Mouse (Mus musculus): Measurements from ENCODE around the gene Ppp3cb. TPM values are rescaled to one million over a fixed set of nuclear protein-coding genes. Genes with fewer than 3 reads are reported as not detected.
"Not testable (repeated sequence)": the region's sequence is repeated elsewhere in the genome, so short reads cannot be mapped to it uniquely, and the experiment has no call there.

Gene Ppp3cb
- 10 to 100 TPM; 60.9 to 69.2 TPM for total RNA-seq (2021)
- 16.0 and 35.0 TPM in 2 replicates for polyA plus RNA-seq (2012; rRNA removed)
- long read RNA-seq, transcript Ppp3cb-202 (14 exons, 3,831 nt), result minor isoform, 5 of 30 reads
- long read RNA-seq, transcript Ppp3cb-205 (14 exons, 3,298 nt), result major isoform, 8 of 30 reads
- long read RNA-seq, partial matches to known transcripts, result 14 of 30 reads
- long read RNA-seq, other reads (novel, unspliced or antisense), result 3 of 30 reads

DNA sequence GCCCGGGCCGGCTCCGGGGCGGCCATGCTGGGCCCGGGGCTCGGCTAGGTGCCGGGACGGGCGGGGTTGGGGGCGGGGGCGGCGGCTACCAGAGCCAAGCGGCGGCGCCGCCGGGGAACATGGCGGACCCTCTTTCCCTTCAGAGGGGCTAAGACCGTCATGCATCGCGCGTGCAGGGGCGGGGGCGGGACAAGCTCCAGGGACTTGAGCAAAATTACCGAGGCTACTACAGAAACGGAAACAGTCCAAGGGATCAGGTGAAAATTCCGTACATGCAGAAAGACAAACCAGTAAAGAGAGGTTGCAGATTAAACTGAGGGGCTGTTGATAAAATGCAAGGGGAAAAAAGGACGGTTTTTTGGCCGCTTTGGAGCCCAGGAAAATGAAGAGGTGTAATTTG, at the start of gene Ppp3cb:
Gene Ppp3cb (minus strand): TSS at position 159 of the 400 bp plus-strand sequence.
- Histone ChIP-seq H3K9ac (ENCODE audit: low read depth, low read length) (peak within 1 kb of the TSS; percentile 88), H3K79me2 (replicated peaks; ENCODE audit: control insufficient read depth, insufficient read depth, low read length) (peaks cover 2% of the 10 kb centered on the region; the same call in 1 of the 2 replicates), H3K27ac (peak within 1 kb of the TSS; percentile 94), H3K4me3 (peak within 1 kb of the TSS; percentile 85), H3K4me1 (ENCODE audit: control insufficient read depth, insufficient read depth, low read length) (peaks cover 3% of the 10 kb centered on the region), H3K36me3 (ENCODE audit: control insufficient read depth, insufficient read depth, low read length) (peaks cover 10% of the 10 kb centered on the region), H3K27me3 (ENCODE audit: control insufficient read depth, insufficient read depth, low read length) (no peaks in the 10 kb centered on the region)
- TF ChIP-seq POLR2A (IDR thresholded peaks at IDR 0.05; ENCODE audit: insufficient read depth, low read depth, low read length) (peak; percentile 47), CTCF (IDR thresholded peaks at IDR 0.05) (no peak)
- intact Hi-C loops (cut with DNase I), result loop anchor here (1.0 to 5.0 kb wide), 3 partner anchors 64 to 154 kb away; partner anchors contain the start of genes Anxa7, Mrps16 and Usp54
- peak in 1 of 2 experiments; percentile 85 for DNase-seq
- WGBS, result 0% methylated on average over 29 of the region's 29 CpGs

DNA sequence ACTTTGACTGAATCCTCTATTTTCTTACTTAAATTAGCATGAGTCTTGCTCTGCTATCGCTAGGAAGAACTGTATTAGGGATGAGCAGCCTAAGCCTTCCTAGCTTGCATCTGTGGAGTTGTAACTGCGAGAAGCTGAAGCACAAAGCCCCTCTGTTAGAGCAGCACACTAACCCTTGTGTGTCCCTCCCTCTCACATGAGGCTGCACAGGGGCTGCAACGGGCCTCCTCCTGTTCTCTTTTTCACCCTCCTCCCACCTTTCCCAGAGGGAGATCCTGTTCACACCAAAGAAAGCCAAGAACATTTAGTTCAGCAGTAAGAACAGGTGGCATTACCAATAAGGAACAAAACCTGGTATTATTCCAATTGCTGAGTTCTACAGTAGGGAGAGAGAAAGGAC, 49.4 kb upstream of the Ppp3cb start:
- peaks cover 11% of the 10 kb centered on the region for H3K4me1 ChIP-seq (ENCODE audit: control insufficient read depth, insufficient read depth, low read length)
- no peaks in the 10 kb centered on the region for H3K27me3 ChIP-seq (ENCODE audit: control insufficient read depth, insufficient read depth, low read length)
- 70% methylated on average over 3 of the region's 3 CpGs for WGBS
- DNase-seq, result no peak
- peaks cover 17% of the 10 kb centered on the region for H3K36me3 ChIP-seq (ENCODE audit: control insufficient read depth, insufficient read depth, low read length)
- no peak overlapping the region for H3K9ac ChIP-seq (ENCODE audit: low read depth, low read length)
- no peaks in the 10 kb centered on the region; the same call in 1 of the 2 replicates for H3K79me2 ChIP-seq (replicated peaks; ENCODE audit: control insufficient read depth, insufficient read depth, low read length)
- H3K4me3 ChIP-seq, result no peak overlapping the region
- TF ChIP-seq EP300 (IDR thresholded peaks at IDR 0.05; ENCODE audit: insufficient read depth, low read depth, low read length) (no peak), CTCF (IDR thresholded peaks at IDR 0.05) (no peak), POLR2A (IDR thresholded peaks at IDR 0.05; ENCODE audit: insufficient read depth, low read depth, low read length) (no peak)
- H3K27ac ChIP-seq, result no peak overlapping the region
- intact Hi-C loops (cut with DNase I), result loop anchor here (5.0 kb wide), 1 partner anchor 47 kb away; the partner anchor contains the start of gene Usp54

DNA sequence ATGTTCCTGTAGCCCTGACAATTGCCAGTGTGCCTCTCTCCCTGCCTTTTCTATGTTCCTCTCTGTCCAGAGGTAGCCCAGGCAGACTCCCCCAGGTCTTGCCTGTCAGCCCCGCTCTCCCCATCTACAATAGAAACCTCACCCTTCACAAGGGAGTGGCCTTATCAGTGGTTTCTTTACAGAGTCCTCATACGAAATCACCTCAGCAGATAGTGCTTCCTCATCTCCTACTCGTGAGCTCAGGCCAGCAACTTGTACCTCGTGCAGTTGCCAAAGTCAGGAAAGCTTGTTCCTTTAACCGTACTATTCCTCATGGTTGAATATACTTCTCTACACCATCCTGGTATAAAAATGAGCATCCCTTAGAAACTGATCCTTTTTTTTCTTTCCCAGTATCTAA, 41.1 kb upstream of the Ppp3cb start:
- no peak overlapping the region for H3K9ac ChIP-seq (ENCODE audit: low read depth, low read length)
- H3K4me3 ChIP-seq, result no peak overlapping the region
- H3K36me3 ChIP-seq (ENCODE audit: control insufficient read depth, insufficient read depth, low read length), result no peaks in the 10 kb centered on the region
- intact Hi-C loops (cut with DNase I), result no loop called here
- 70% methylated on average over 5 of the region's 5 CpGs for WGBS
- DNase-seq, result no peak
- no peak overlapping the region for H3K27ac ChIP-seq
- no peaks in the 10 kb centered on the region for H3K79me2 ChIP-seq (replicated peaks; ENCODE audit: control insufficient read depth, insufficient read depth, low read length)
- no peak for TF ChIP-seq CTCF (IDR thresholded peaks at IDR 0.05)
- no peak for TF ChIP-seq EP300 (IDR thresholded peaks at IDR 0.05; ENCODE audit: insufficient read depth, low read depth, low read length)
- no peak for TF ChIP-seq POLR2A (IDR thresholded peaks at IDR 0.05; ENCODE audit: insufficient read depth, low read depth, low read length)
- H3K4me1 ChIP-seq (ENCODE audit: control insufficient read depth, insufficient read depth, low read length), result no peaks in the 10 kb centered on the region
- H3K27me3 ChIP-seq (ENCODE audit: control insufficient read depth, insufficient read depth, low read length), result no peaks in the 10 kb centered on the region

DNA sequence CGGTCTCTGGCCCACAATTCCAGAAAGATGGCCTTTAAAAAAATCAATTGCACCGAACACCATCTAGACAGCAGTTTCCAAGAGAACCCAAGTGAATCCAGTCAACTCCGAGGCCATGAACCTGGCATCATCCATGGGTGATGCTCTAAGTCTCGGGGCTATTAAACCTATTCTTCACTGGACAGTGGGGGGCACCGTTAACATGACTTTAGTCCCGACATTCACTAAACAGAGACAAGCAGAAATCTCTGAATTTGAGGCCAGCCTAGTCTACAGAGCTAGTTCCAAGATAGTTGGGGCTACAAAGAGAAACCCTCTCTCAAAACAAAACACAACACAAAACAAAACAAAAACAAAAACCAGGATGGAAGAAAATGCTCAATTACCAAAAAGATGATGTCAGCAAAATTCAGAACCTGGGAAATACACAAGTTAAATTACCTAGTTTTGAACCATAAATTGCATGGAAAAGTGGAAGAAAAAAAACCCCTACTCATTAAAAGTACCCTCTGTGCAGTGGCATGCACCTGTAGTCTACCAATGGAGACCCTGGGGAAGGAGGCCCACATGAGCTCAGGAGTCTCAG, 32.5 kb upstream of the Ppp3cb start:
- Histone ChIP-seq H3K36me3 (ENCODE audit: control insufficient read depth, insufficient read depth, low read length) (no peaks in the 10 kb centered on the region; the same call in 1 of the 2 replicates), H3K9ac (ENCODE audit: low read depth, low read length) (no peak overlapping the region), H3K4me3 (no peak overlapping the region), H3K27me3 (ENCODE audit: control insufficient read depth, insufficient read depth, low read length) (no peaks in the 10 kb centered on the region), H3K27ac (no peak overlapping the region), H3K79me2 (replicated peaks; ENCODE audit: control insufficient read depth, insufficient read depth, low read length) (no peaks in the 10 kb centered on the region; the same call in 1 of the 2 replicates), H3K4me1 (ENCODE audit: control insufficient read depth, insufficient read depth, low read length) (no peaks in the 10 kb centered on the region; the same call in 1 of the 2 replicates)
- TF ChIP-seq CTCF (IDR thresholded peaks at IDR 0.05), result peak; percentile 34
- no peak for TF ChIP-seq POLR2A (IDR thresholded peaks at IDR 0.05; ENCODE audit: insufficient read depth, low read depth, low read length)
- no peak for TF ChIP-seq EP300 (IDR thresholded peaks at IDR 0.05; ENCODE audit: insufficient read depth, low read depth, low read length)
- no peak for DNase-seq
- intact Hi-C loops (cut with DNase I), result no loop called here
- WGBS, result 71% methylated on average over 6 of the region's 6 CpGs

DNA sequence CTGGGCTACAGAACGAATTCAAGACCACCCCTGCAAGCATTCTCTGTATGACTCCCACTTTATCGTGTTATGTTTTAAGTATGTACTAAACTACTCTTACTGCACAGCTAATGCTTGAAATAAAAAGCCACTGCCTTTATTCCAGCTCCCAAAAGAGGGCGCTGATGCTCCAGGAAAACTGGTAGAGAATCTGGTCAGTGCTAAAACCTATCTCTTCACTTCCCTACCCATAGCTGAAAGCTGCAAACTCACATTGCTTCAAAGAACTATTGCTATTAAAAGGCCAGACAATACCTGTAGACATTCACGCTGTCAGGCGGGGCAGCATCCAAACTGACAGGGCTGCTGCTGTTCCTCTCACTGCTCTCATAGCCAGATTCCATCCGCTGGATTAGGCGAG, 29.8 kb upstream of the Ppp3cb start:
- H3K79me2 ChIP-seq (replicated peaks; ENCODE audit: control insufficient read depth, insufficient read depth, low read length), result no peaks in the 10 kb centered on the region; the same call in 1 of the 2 replicates
- H3K4me3 ChIP-seq, result no peak overlapping the region
- no peaks in the 10 kb centered on the region; the same call in 1 of the 2 replicates for H3K36me3 ChIP-seq (ENCODE audit: control insufficient read depth, insufficient read depth, low read length)
- peak overlapping the region; percentile 14; the same call in 1 of the 2 replicates for H3K9ac ChIP-seq (ENCODE audit: low read depth, low read length)
- H3K27ac ChIP-seq, result no peak overlapping the region
- H3K4me1 ChIP-seq (ENCODE audit: control insufficient read depth, insufficient read depth, low read length), result no peaks in the 10 kb centered on the region; the same call in 1 of the 2 replicates
- intact Hi-C loops (cut with DNase I), result loop anchor here (1.0 kb wide), 1 partner anchor 82 kb away; no protein-coding TSS in a partner anchor
- 36% methylated on average over 7 of the region's 7 CpGs for WGBS
- H3K27me3 ChIP-seq (ENCODE audit: control insufficient read depth, insufficient read depth, low read length), result no peaks in the 10 kb centered on the region
- 0 out of 2 replicates have a peak, but pooled peaks have one; percentile 7 for TF ChIP-seq EP300 (IDR thresholded peaks at IDR 0.05; ENCODE audit: insufficient read depth, low read depth, low read length)
- no peak; the same call in none of the 2 replicates for TF ChIP-seq CTCF (IDR thresholded peaks at IDR 0.05)
- peak; percentile 67 to 71 for DNase-seq

DNA sequence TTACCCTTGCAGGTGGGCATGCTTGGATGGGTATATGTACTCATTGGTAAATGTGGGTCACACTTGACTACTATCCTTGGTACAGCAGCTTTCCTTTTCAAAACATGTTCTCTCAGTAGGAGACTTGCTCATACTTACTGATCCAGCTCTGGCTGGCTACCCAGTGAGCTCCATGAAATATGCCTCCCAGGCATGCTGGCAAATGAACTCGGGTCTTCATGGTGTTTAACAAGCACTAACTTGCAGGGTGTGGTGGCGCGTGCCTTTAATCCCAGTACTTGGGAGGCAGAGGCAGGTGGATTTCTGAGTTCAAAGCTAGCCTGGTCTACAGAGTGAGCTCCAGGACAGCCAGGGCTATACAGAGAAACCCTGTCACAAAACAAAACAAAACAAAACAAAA, 26.8 kb upstream of the Ppp3cb start:
- DNase-seq; H3K36me3 ChIP-seq (ENCODE audit: control insufficient read depth, insufficient read depth, low read length); H3K9ac ChIP-seq (ENCODE audit: low read depth, low read length); intact Hi-C loops (cut with DNase I); H3K79me2 ChIP-seq (replicated peaks; ENCODE audit: control insufficient read depth, insufficient read depth, low read length); H3K27me3 ChIP-seq (ENCODE audit: control insufficient read depth, insufficient read depth, low read length); H3K4me1 ChIP-seq (ENCODE audit: control insufficient read depth, insufficient read depth, low read length); H3K4me3 ChIP-seq; H3K27ac ChIP-seq: not testable (repeated sequence)
- WGBS, result 95% methylated on average over 3 of the region's 3 CpGs
